Mouse (Mus musculus): ENCODE data around the gene Kif3a. TPM values are rescaled to one million over a fixed set of nuclear protein-coding genes. Genes with fewer than 3 reads are reported as not detected.
A peak's percentile ranks its signal among the peaks of the same experiment; 100 is the strongest.

Kif3a gene
- polyA plus RNA-seq, 1 experiment, result 4.5 TPM

DNA sequence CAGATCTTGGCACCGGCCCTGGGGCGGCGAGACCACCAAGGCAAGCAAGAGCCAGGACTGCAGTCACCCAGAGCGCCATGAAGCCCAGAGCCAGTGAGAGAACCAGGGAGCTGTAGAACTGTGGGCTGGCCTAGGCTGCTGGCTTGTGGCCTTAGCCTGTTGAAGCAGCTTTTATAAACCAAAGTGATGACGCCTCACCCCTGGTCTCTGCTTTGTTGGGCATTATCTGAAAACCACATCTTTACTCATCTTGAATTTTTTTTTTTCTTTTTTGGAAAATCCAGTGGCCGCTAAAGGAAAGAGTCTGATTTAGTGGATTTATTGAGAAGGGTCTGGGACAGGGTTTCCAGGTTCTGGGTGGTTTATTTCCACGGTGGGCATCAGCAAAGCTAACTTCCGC lies 67.4 kb downstream of the Kif3a start, which contains the start of gene Il13:
TSS of gene Il13 (minus strand) at position 147 of the 400 bp plus-strand sequence.
- 76% methylated on average over 8 of the region's 8 CpGs for WGBS
- no peaks in the 10 kb centered on the region; the same call in none of the 2 replicates for H3K4me1 ChIP-seq (ENCODE audit: control insufficient read depth, insufficient read depth, low read length)

DNA sequence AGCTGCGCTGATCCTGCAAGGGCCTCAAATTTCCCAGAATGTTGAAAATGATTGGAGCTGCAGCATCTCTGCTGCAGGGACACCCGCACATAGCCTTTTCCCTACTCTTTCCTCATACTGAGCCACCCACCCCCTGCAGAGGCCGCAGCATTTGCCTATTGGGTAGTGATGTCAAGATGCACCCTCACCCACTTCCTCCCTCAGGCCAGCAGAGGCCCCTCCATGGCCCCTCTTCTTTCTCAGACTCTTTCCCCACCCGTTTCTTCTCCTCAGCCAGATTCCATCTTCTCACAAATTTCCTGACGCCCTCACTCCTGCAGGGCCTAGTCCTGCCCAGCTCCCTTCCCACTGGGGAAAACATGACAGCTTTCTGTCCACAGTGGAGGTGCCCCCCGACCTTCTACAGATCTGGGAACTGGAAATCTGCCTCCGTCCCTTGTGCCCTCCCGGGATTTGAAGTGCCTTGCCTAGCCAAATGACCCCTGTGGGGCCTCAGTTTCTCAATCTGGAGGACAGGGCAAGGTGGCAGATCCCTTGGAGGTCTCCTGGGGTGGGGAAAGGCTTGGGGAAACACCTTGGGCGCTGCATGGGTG lies 68.5 kb downstream of the Kif3a start:
- no peak overlapping the region for H3K27ac ChIP-seq (ENCODE audit: control insufficient read depth, insufficient read depth, low read depth, low read length, poor library complexity)
- 61% methylated on average over 9 of the region's 9 CpGs for WGBS

More for the DNA sequence above, 67.4 kb downstream of the Kif3a start, which contains the start of gene Il13:
- no peak within 1 kb of the TSS for H3K4me3 ChIP-seq (replicated peaks; ENCODE audit: control insufficient read depth, low read depth, low read length)
- no peak for TF ChIP-seq POLR2A (IDR thresholded peaks at IDR 0.05; ENCODE audit: borderline replicate concordance, control insufficient read depth, low read depth, low read length)
- TF ChIP-seq CTCF (IDR thresholded peaks at IDR 0.05; ENCODE audit: control insufficient read depth, insufficient read depth, low read length), result no peak
- no peak within 1 kb of the TSS for H3K27ac ChIP-seq (ENCODE audit: control insufficient read depth, insufficient read depth, low read depth, low read length, poor library complexity)

GRCm38 (mm10) chr11:53636183-53636646 lies 69.0 kb downstream of the Kif3a start:
- TF ChIP-seq CTCF (IDR thresholded peaks at IDR 0.05; ENCODE audit: control insufficient read depth, insufficient read depth, low read length), result no peak
- no peak for TF ChIP-seq POLR2A (IDR thresholded peaks at IDR 0.05; ENCODE audit: borderline replicate concordance, control insufficient read depth, low read depth, low read length)
- no peak overlapping the region for H3K27ac ChIP-seq (ENCODE audit: control insufficient read depth, insufficient read depth, low read depth, low read length, poor library complexity)
- H3K4me3 ChIP-seq (replicated peaks; ENCODE audit: control insufficient read depth, low read depth, low read length), result peak overlapping the region; percentile 25
- 2% methylated on average over 40 of the region's 40 CpGs for WGBS
- H3K4me1 ChIP-seq (ENCODE audit: control insufficient read depth, insufficient read depth, low read length), result no peaks in the 10 kb centered on the region; the same call in none of the 2 replicates

More for the DNA sequence above, 68.5 kb downstream of the Kif3a start:
- TF ChIP-seq CTCF (IDR thresholded peaks at IDR 0.05; ENCODE audit: control insufficient read depth, insufficient read depth, low read length) (no peak), POLR2A (IDR thresholded peaks at IDR 0.05; ENCODE audit: borderline replicate concordance, control insufficient read depth, low read depth, low read length) (no peak)
- Histone ChIP-seq H3K4me3 (replicated peaks; ENCODE audit: control insufficient read depth, low read depth, low read length) (no peak overlapping the region), H3K4me1 (ENCODE audit: control insufficient read depth, insufficient read depth, low read length) (no peaks in the 10 kb centered on the region; the same call in none of the 2 replicates)

- TF ChIP-seq CTCF (IDR thresholded peaks at IDR 0.05; ENCODE audit: control insufficient read depth, insufficient read depth, low read length) (no peak), POLR2A (IDR thresholded peaks at IDR 0.05; ENCODE audit: borderline replicate concordance, control insufficient read depth, low read depth, low read length) (no peak)
- 66% methylated on average over 21 of the region's 21 CpGs for WGBS
- Histone ChIP-seq H3K27ac (ENCODE audit: control insufficient read depth, insufficient read depth, low read depth, low read length, poor library complexity) (no peak overlapping the region), H3K4me1 (ENCODE audit: control insufficient read depth, insufficient read depth, low read length) (no peaks in the 10 kb centered on the region; the same call in none of the 2 replicates), H3K4me3 (replicated peaks; ENCODE audit: control insufficient read depth, low read depth, low read length) (no peak overlapping the region)
Measured at GRCm38 (mm10) chr11:53637046-53637802, 70.0 kb downstream of the Kif3a start.

DNA sequence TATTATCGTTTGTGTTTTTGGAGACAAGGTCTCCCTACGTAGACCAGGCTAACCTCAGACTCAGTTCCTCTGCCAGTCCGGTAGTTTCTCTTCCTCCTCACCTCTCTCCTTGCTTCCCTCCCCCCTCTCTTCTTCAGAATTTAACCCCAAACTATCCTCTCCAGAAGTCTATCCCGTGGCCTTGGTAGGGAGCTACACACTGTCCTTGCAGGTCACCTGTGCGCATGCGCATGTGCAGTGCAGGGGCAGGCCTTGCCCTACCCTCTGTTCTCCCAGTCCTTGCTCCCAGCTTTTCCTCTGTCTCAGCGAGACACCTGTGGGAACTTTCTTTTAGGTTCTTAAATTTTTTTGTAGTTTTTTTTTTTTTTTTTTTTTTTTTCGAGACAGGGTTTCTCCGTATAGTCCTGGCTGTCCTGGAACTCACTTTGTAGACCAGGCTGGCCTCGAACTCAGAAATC lies 70.7 kb downstream of the Kif3a start:
- TF ChIP-seq POLR2A (IDR thresholded peaks at IDR 0.05; ENCODE audit: borderline replicate concordance, control insufficient read depth, low read depth, low read length), result no peak

GRCm38 (mm10) chr11:53642744-53643279 lies 75.6 kb downstream of the Kif3a start:
- no peaks in the 10 kb centered on the region for H3K4me1 ChIP-seq (ENCODE audit: control insufficient read depth, insufficient read depth, low read length)
- peak; percentile 54 for TF ChIP-seq CTCF (IDR thresholded peaks at IDR 0.05; ENCODE audit: control insufficient read depth, insufficient read depth, low read length)
- no peak for TF ChIP-seq POLR2A (IDR thresholded peaks at IDR 0.05; ENCODE audit: borderline replicate concordance, control insufficient read depth, low read depth, low read length)
- 72% methylated on average over 12 of the region's 12 CpGs for WGBS

More for the DNA sequence above, 70.7 kb downstream of the Kif3a start:
- H3K27ac ChIP-seq (ENCODE audit: control insufficient read depth, insufficient read depth, low read depth, low read length, poor library complexity), result no peak overlapping the region
- H3K4me1 ChIP-seq (ENCODE audit: control insufficient read depth, insufficient read depth, low read length), result no peaks in the 10 kb centered on the region; the same call in none of the 2 replicates
- 66% methylated on average over 10 of the region's 10 CpGs for WGBS
- no peak overlapping the region for H3K4me3 ChIP-seq (replicated peaks; ENCODE audit: control insufficient read depth, low read depth, low read length)

DNA sequence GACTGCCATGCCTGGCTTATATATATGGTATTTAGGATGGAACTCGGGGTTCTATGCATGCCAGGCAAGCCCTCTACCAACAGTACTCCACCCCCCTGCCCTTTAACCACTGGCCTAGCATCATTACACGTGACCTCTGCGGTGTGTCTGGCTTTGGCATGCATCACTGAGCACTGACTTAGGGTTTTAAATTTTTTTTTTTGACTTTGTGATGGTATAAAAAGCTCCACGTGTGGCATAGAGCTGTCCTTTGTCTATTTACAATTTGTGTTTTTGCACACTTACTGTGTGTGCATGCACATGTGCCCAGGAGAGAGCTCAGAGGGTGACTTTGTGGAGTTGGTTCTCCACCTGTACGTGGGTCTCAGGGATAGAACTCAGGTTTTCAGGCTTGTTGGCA lies 76.8 kb downstream of the Kif3a start:
- H3K4me3 ChIP-seq (replicated peaks; ENCODE audit: control insufficient read depth, low read depth, low read length), result no peak overlapping the region
- H3K27ac ChIP-seq (ENCODE audit: control insufficient read depth, insufficient read depth, low read depth, low read length, poor library complexity), result no peak overlapping the region
- WGBS, result 82% methylated on average over 5 of the region's 5 CpGs
- TF ChIP-seq CTCF (IDR thresholded peaks at IDR 0.05; ENCODE audit: control insufficient read depth, insufficient read depth, low read length), result no peak
- no peak for TF ChIP-seq POLR2A (IDR thresholded peaks at IDR 0.05; ENCODE audit: borderline replicate concordance, control insufficient read depth, low read depth, low read length)
- no peaks in the 10 kb centered on the region for H3K4me1 ChIP-seq (ENCODE audit: control insufficient read depth, insufficient read depth, low read length)

More at GRCm38 (mm10) chr11:53642744-53643279, 75.6 kb downstream of the Kif3a start:
- Histone ChIP-seq H3K27ac (ENCODE audit: control insufficient read depth, insufficient read depth, low read depth, low read length, poor library complexity) (no peak overlapping the region), H3K4me3 (replicated peaks; ENCODE audit: control insufficient read depth, low read depth, low read length) (no peak overlapping the region)

DNA sequence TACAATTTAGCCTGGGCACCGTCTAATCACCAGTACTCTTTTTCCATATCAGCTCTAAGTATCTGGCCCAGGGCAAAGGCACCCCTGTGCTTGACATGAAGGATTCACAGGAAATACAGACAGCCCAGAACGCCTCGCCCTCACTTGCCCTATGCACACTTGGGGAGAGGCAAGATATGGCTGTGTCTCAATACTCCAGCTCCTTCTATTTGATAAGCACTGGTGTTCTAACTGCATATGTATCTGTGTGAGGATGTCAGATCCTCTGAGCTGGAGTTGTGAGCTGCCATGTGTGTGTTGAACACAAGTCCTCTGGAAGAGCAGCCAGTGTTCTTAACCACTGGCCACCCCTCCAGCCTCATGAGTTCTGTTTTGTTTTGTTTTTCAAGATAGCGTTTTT lies 84.3 kb downstream of the Kif3a start:
- H3K4me3 ChIP-seq (replicated peaks; ENCODE audit: control insufficient read depth, low read depth, low read length), result no peak overlapping the region

More for the DNA sequence above, 84.3 kb downstream of the Kif3a start:
- no peak for TF ChIP-seq POLR2A (IDR thresholded peaks at IDR 0.05; ENCODE audit: borderline replicate concordance, control insufficient read depth, low read depth, low read length)
- no peak for TF ChIP-seq CTCF (IDR thresholded peaks at IDR 0.05; ENCODE audit: control insufficient read depth, insufficient read depth, low read length)
- Histone ChIP-seq H3K27ac (ENCODE audit: control insufficient read depth, insufficient read depth, low read depth, low read length, poor library complexity) (no peak overlapping the region), H3K4me1 (ENCODE audit: control insufficient read depth, insufficient read depth, low read length) (no peaks in the 10 kb centered on the region)
- WGBS, result 72% methylated on average over 4 of the region's 4 CpGs

Other genes starting within 250 kb of the Kif3a start
- gene Zcchc10, start 242.7 kb upstream of the Kif3a start, polyA plus RNA-seq (2011; ENCODE audit: insufficient read depth, insufficient read length, low replicate concordance, missing spikeins), result 9.6 and 16.2 TPM in 2 replicates
- 7.9 and 36.2 TPM in 2 replicates for gene Aff4, start 216.5 kb upstream of the Kif3a start, polyA plus RNA-seq (2011; ENCODE audit: insufficient read depth, insufficient read length, low replicate concordance, missing spikeins)
- not detected in 2 replicates for gene Leap2, start 144.2 kb upstream of the Kif3a start, polyA plus RNA-seq (2011; ENCODE audit: insufficient read depth, insufficient read length, low replicate concordance, missing spikeins)
- 161 and 271 TPM in 2 replicates for gene Uqcrq, start 136.5 kb upstream of the Kif3a start, polyA plus RNA-seq (2011; ENCODE audit: insufficient read depth, insufficient read length, low replicate concordance, missing spikeins)
- 0.85 TPM in 1 of 2 replicates, not detected in the other for gene Gdf9, start 136.4 kb upstream of the Kif3a start, polyA plus RNA-seq (2011; ENCODE audit: insufficient read depth, insufficient read length, low replicate concordance, missing spikeins)
- gene Gm10447, start 110.3 kb upstream of the Kif3a start, polyA plus RNA-seq (2011; ENCODE audit: insufficient read depth, insufficient read length, low replicate concordance, missing spikeins), result 0.41 TPM in 1 of 2 replicates, not detected in the other
- gene Shroom1, start 110.2 kb upstream of the Kif3a start, polyA plus RNA-seq (2011; ENCODE audit: insufficient read depth, insufficient read length, low replicate concordance, missing spikeins), result 0.70 TPM in 1 of 2 replicates, not detected in the other
- gene Gm9837, start 96.9 kb upstream of the Kif3a start, polyA plus RNA-seq (2011; ENCODE audit: insufficient read depth, insufficient read length, low replicate concordance, missing spikeins), result not detected in 2 replicates
- gene Gm9945, start 87.2 kb upstream of the Kif3a start, polyA plus RNA-seq (2011; ENCODE audit: insufficient read depth, insufficient read length, low replicate concordance, missing spikeins), result not detected in 2 replicates
- 8.2 and 13.3 TPM in 2 replicates for gene Sowaha, start 87.1 kb upstream of the Kif3a start, polyA plus RNA-seq (2011; ENCODE audit: insufficient read depth, insufficient read length, low replicate concordance, missing spikeins)
- gene Sept8, start 48.1 kb upstream of the Kif3a start, polyA plus RNA-seq (2011; ENCODE audit: insufficient read depth, insufficient read length, low replicate concordance, missing spikeins), result 38.7 and 52.2 TPM in 2 replicates
- gene Il4, start 51.3 kb downstream of the Kif3a start, polyA plus RNA-seq (2011; ENCODE audit: insufficient read depth, insufficient read length, low replicate concordance, missing spikeins), result not detected in 2 replicates
- gene Il13, start 67.3 kb downstream of the Kif3a start, polyA plus RNA-seq (2011; ENCODE audit: insufficient read depth, insufficient read length, low replicate concordance, missing spikeins), result not detected in 2 replicates
- gene Rad50, start 139.9 kb downstream of the Kif3a start, polyA plus RNA-seq (2011; ENCODE audit: insufficient read depth, insufficient read length, low replicate concordance, missing spikeins), result 8.9 and 15.2 TPM in 2 replicates
- not detected in 2 replicates for gene Il5, start 153.4 kb downstream of the Kif3a start, polyA plus RNA-seq (2011; ENCODE audit: insufficient read depth, insufficient read length, low replicate concordance, missing spikeins)
- gene Irf1, start 202.6 kb downstream of the Kif3a start, polyA plus RNA-seq (2011; ENCODE audit: insufficient read depth, insufficient read length, low replicate concordance, missing spikeins), result 23.0 and 35.5 TPM in 2 replicates
- not detected in 2 replicates for gene Gm17334, start 205.8 kb downstream of the Kif3a start, polyA plus RNA-seq (2011; ENCODE audit: insufficient read depth, insufficient read length, low replicate concordance, missing spikeins)

All from bone marrow, adult 2 months (tissue).